Mouse (Mus musculus) ES-Bruce4 (cell line): ENCODE results near the gene Cdc42ep1.

ENCODE experiments used
- CTCF ChIP-seq: IDR thresholded peaks from one replicate; pipeline ENCODE4 v1.8.1; 2011; ENCODE audit warnings: low read depth, low read length
- POLR2A ChIP-seq: IDR thresholded peaks from one replicate; pipeline ENCODE4 v1.8.1; 2011; ENCODE audit warnings: low read length; ENCODE audit not compliant: insufficient read depth

GRCm38 (mm10) chr15:78876258-78876696 lies 33.9 kb downstream of the Cdc42ep1 start:
- TF ChIP-seq CTCF (peak; percentile 23), POLR2A (no peak)
